Mouse (Mus musculus): ENCODE results near the gene Rps6ka5.

DNA sequence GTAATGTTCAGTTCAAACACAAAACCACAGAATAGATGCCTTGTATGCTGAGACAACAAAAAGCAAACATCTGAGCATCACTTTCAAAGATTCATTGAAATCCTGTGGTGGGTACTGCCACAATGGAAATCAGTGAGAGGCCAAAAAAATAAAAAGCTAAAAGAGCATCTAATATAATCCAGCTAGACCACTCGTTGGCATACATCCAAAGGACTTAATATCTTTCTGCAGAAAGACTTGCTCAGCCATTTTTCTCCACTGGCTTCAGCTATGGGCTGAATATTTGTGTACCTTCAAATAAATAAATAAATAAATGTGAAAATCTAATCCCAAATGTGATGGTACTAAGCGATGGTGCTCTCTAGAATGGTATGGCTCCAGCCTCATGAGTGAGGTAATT, 39.8 kb downstream of the Rps6ka5 start:
- no peak for TF ChIP-seq POLR2A (IDR thresholded peaks at IDR 0.05; ENCODE audit: control insufficient read depth in 1 of 2, insufficient read depth in 1 of 2, low read depth in 1 of 2, low read length in 2 of 2, poor library complexity in 1 of 2)
- no peak for TF ChIP-seq ELF1 (IDR thresholded peaks at IDR 0.05; ENCODE audit: low read depth, low read length)
- TF ChIP-seq CTCF (IDR thresholded peaks at IDR 0.05 in 2 of 3, conservative IDR thresholded peaks at IDR 0.05 in 1 of 3; ENCODE audit: control insufficient read depth in 1 of 3, insufficient read depth in 1 of 3, low read depth in 2 of 3, low read length in 3 of 3, poor library complexity in 1 of 3, severe bottlenecking in 1 of 3): no peak
- no peak for TF ChIP-seq NELFE (IDR thresholded peaks at IDR 0.05; ENCODE audit: low read depth, low read length)
- no peak for TF ChIP-seq EP300 (IDR thresholded peaks at IDR 0.05; ENCODE audit: low read depth in 1 of 2, low read length in 2 of 2)
- TF ChIP-seq MAX (IDR thresholded peaks at IDR 0.05; ENCODE audit: low read length): no peak
- no peak for TF ChIP-seq MAFK (IDR thresholded peaks at IDR 0.05; ENCODE audit: borderline replicate concordance, low read depth, low read length)
- TF ChIP-seq SMC3 (IDR thresholded peaks at IDR 0.05; ENCODE audit: low read depth, low read length): no peak
- TF ChIP-seq TCF12 (IDR thresholded peaks at IDR 0.05; ENCODE audit: low read depth, low read length): no peak
- TF ChIP-seq POLR2AphosphoS5 (IDR thresholded peaks at IDR 0.05; ENCODE audit: borderline replicate concordance, low read depth, low read length): no peak
- no peak for TF ChIP-seq CHD1 (IDR thresholded peaks at IDR 0.05; ENCODE audit: low read depth, low read length)

Measured in MEL (cell line).